Mouse (Mus musculus): Measurements from ENCODE around the gene Mfsd12.

- TF ChIP-seq CTCF (IDR thresholded peaks at IDR 0.05; ENCODE audit: low read depth) (no peak), EP300 (IDR thresholded peaks at IDR 0.05; ENCODE audit: low read depth) (no peak)
Observed at GRCm38 (mm10) chr10:81332277-81332676, 25.0 kb upstream of the Mfsd12 start.

All from heart, postnatal 0 days (tissue).